Mouse (Mus musculus): ENCODE data around the gene Llph. TPM values are rescaled to one million over a fixed set of nuclear protein-coding genes. Genes with fewer than 3 reads are reported as not detected.

Gene Llph
- polyA plus RNA-seq, 1 experiment from 2014 or later, result 50.7 TPM

DNA sequence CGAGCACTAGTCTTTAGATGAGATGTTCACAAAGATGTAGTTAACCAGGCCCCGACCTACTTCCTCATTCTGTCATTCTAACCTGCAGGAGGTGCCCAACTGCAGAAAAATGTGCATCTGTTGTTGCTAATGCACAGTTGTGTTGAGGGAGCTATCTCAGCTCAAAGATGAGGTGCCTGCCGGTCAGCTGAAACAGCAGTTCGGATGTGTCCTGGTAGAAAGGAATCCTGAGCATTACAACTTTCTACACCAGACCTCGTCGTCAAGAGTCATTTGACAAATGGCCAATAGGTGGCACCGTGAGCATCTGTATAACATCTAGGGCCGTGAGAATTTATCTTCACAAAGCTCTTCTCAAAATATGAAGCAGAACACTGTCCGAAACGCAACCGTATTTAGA is 30.4 kb downstream of the Llph start:
- H3K4me2 ChIP-seq (replicated peaks), result no peak overlapping the region
- H3K9ac ChIP-seq, result no peak overlapping the region
- no peaks in the 10 kb centered on the region for H3K9me3 ChIP-seq
- H3K4me3 ChIP-seq, result no peak overlapping the region
- peak; percentile 55; the same call in 1 of the 2 replicates for ATAC-seq (ENCODE audit: low FRiP score, low read depth)
- H3K27me3 ChIP-seq, result no peaks in the 10 kb centered on the region
- H3K4me1 ChIP-seq, result peaks cover 44% of the 10 kb centered on the region
- no peaks in the 10 kb centered on the region for H3K36me3 ChIP-seq
- WGBS, result 19% methylated on average over 11 of the region's 11 CpGs
- no peak overlapping the region for H3K27ac ChIP-seq

DNA sequence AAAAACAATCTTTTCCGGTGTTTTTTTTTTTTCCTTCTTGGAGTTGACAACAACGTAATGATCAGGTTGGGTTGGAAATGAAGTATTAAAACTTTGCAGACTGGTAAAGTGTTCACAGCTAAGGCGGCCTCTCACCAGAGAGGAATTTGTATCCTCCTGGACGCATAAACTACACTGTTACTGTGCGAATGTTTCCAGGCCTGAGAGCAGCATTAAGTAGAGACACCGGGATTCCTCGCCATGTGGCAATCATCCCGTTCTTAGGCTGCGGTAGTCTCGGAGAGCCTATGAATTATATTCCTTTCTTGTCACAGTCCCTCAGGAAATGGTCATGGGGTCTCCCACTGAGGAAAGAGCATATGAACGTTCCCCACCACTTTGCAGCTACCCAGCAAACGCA is 40.9 kb downstream of the Llph start:
- no peak overlapping the region for H3K9ac ChIP-seq
- ATAC-seq (ENCODE audit: low FRiP score, low read depth), result no peak; the same call in 1 of the 2 replicates
- H3K4me1 ChIP-seq, result peaks cover 32% of the 10 kb centered on the region
- WGBS, result 41% methylated on average over 12 of the region's 12 CpGs
- no peak overlapping the region for H3K27ac ChIP-seq
- peaks cover 12% of the 10 kb centered on the region; the same call in 1 of the 2 replicates for H3K9me3 ChIP-seq
- H3K36me3 ChIP-seq, result no peaks in the 10 kb centered on the region
- H3K27me3 ChIP-seq, result no peaks in the 10 kb centered on the region
- H3K4me2 ChIP-seq (replicated peaks), result 0 out of 2 replicates have a peak overlapping the region, but pooled peaks have one; percentile 19
- H3K4me3 ChIP-seq, result no peak overlapping the region

DNA sequence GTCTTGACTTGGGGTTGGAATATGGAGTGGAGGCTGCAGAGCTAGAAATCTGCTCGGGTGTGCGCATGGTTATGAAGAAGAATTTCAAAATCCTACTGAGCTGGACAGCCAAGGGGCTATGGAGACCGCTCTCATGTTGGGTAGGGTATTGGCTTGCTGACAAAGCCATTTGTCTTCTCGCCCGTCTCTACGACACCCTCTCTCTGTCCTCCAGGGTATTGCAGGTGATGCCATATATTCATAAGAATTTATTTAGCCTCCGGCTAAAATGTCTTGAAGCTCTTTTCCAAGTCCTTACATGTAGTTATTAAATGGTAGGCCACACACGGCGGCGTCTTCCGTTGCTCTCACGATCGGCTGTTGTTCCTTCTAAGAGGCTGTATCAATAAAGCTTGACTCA is 43.1 kb downstream of the Llph start:
- H3K27me3 ChIP-seq, result no peaks in the 10 kb centered on the region
- no peak overlapping the region for H3K4me3 ChIP-seq
- 0 out of 2 replicates have a peak, but pooled peaks cover 3% of the 10 kb centered on the region for H3K9me3 ChIP-seq
- ATAC-seq (ENCODE audit: low FRiP score, low read depth), result no peak
- no peaks in the 10 kb centered on the region for H3K36me3 ChIP-seq
- H3K27ac ChIP-seq, result no peak overlapping the region
- peaks cover 52% of the 10 kb centered on the region for H3K4me1 ChIP-seq
- no peak overlapping the region for H3K4me2 ChIP-seq (replicated peaks)
- H3K9ac ChIP-seq, result no peak overlapping the region
- 95% methylated on average over 13 of the region's 13 CpGs for WGBS

- Histone ChIP-seq H3K27ac (0 out of 2 replicates have a peak overlapping the region, but pooled peaks have one; percentile 87), H3K9ac (no peak overlapping the region), H3K27me3 (no peaks in the 10 kb centered on the region), H3K4me3 (no peak overlapping the region), H3K9me3 (0 out of 2 replicates have a peak, but pooled peaks cover 3% of the 10 kb centered on the region), H3K4me2 (replicated peaks) (no peak overlapping the region), H3K4me1 (peaks cover 58% of the 10 kb centered on the region), H3K36me3 (no peaks in the 10 kb centered on the region)
- ATAC-seq (ENCODE audit: low FRiP score, low read depth), result no peak
- WGBS, result 78% methylated on average over 4 of the region's 4 CpGs
Measured at GRCm38 (mm10) chr10:120270777-120271176, 43.9 kb downstream of the Llph start.

DNA sequence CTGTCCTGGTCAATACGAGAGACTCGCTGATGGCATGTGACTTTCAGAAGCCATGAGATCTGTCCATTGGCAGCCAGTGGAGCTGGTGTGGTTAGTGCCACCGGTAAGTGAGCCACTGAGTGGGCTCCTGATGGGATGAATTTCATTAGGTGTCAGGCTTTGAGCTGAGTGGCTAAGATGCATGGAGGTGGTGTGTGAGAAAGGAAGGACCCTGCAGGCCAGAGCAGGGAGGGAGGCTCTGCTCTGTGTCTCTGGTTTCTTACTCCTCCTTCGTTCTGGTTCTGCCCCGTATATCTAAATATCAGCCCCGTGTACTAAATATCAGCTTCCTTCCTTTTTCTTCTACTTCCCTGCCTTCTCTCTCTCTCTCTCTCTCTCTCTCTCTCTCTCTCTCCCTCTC is 44.4 kb downstream of the Llph start:
- no peaks in the 10 kb centered on the region for H3K27me3 ChIP-seq
- ATAC-seq (ENCODE audit: low FRiP score, low read depth), result no peak
- H3K4me2 ChIP-seq (replicated peaks), result peak overlapping the region; percentile 58
- H3K4me1 ChIP-seq, result peaks cover 63% of the 10 kb centered on the region
- no peak overlapping the region for H3K4me3 ChIP-seq
- H3K9ac ChIP-seq, result no peak overlapping the region
- peak overlapping the region; percentile 87; the same call in 1 of the 2 replicates for H3K27ac ChIP-seq
- 62% methylated on average over 6 of the region's 6 CpGs for WGBS
- no peaks in the 10 kb centered on the region for H3K36me3 ChIP-seq
- 0 out of 2 replicates have a peak, but pooled peaks cover 3% of the 10 kb centered on the region for H3K9me3 ChIP-seq

DNA sequence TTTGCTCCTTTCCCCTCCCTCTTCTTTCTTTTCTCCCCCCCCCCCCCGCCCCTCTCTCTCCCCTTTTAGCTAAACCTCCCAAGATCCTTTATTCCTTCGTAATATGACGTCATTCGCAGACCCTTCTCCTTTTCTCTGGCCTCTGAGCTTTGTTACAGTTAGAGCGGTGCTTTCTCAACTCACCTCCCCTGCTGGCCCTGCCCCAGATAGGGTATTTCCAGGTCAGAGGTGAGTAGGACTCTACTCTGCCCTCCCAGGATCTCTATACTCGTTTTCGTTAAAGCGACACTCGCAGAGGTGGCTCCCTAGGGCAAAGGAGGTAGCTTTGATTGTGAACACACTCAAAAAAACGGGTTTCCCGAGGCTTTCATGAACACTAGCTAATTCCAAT is 45.0 kb downstream of the Llph start:
- Histone ChIP-seq H3K36me3 (no peaks in the 10 kb centered on the region), H3K9ac (peak overlapping the region; percentile 32; the same call in 1 of the 2 replicates), H3K9me3 (no peaks in the 10 kb centered on the region), H3K4me3 (peak overlapping the region; percentile 20), H3K4me2 (replicated peaks) (peak overlapping the region; percentile 58), H3K27ac (peak overlapping the region; percentile 87), H3K27me3 (no peaks in the 10 kb centered on the region), H3K4me1 (peaks cover 68% of the 10 kb centered on the region)
- 8% methylated on average over 10 of the region's 11 CpGs for WGBS
- no peak for ATAC-seq (ENCODE audit: low FRiP score, low read depth)

- H3K4me3 ChIP-seq, result peak overlapping the region; percentile 20
- peak overlapping the region; percentile 32; the same call in 1 of the 2 replicates for H3K9ac ChIP-seq
- no peaks in the 10 kb centered on the region for H3K36me3 ChIP-seq
- H3K9me3 ChIP-seq, result no peaks in the 10 kb centered on the region
- ATAC-seq (ENCODE audit: low FRiP score, low read depth), result peak; percentile 89
- peak overlapping the region; percentile 58 for H3K4me2 ChIP-seq (replicated peaks)
- 7% methylated on average over 19 of the region's 19 CpGs for whole genome bisulfite sequencing
- H3K4me1 ChIP-seq, result peaks cover 67% of the 10 kb centered on the region
- peak overlapping the region; percentile 87 for H3K27ac ChIP-seq
- no peaks in the 10 kb centered on the region for H3K27me3 ChIP-seq
Measured at GRCm38 (mm10) chr10:120272270-120272883, 45.5 kb downstream of the Llph start.

DNA sequence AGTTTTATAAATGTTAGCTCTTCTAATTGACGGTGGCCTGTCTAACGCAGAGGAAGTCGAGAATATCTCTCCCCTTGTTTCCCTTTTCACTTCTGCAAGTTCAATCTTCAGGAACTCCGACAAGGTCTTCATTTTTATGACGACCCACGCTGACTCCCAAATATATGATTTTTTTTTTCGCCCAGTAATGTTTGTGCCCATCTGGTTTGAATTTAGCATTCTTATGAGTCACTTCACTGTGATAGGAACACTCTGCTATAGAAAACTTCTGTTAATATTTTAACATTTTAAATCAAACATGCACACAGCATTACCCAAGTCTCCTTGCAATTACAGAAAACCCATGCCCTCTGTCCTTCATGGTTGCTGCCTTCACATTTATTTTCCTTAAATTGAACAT is 46.5 kb downstream of the Llph start:
- no peaks in the 10 kb centered on the region for H3K27me3 ChIP-seq
- no peak for ATAC-seq (ENCODE audit: low FRiP score, low read depth)
- no peaks in the 10 kb centered on the region for H3K9me3 ChIP-seq
- no peak overlapping the region for H3K4me3 ChIP-seq
- peak overlapping the region; percentile 58 for H3K4me2 ChIP-seq (replicated peaks)
- H3K36me3 ChIP-seq, result no peaks in the 10 kb centered on the region
- peaks cover 59% of the 10 kb centered on the region for H3K4me1 ChIP-seq
- WGBS, result 19% methylated on average over 7 of the region's 7 CpGs
- peak overlapping the region; percentile 87 for H3K27ac ChIP-seq
- no peak overlapping the region for H3K9ac ChIP-seq

DNA sequence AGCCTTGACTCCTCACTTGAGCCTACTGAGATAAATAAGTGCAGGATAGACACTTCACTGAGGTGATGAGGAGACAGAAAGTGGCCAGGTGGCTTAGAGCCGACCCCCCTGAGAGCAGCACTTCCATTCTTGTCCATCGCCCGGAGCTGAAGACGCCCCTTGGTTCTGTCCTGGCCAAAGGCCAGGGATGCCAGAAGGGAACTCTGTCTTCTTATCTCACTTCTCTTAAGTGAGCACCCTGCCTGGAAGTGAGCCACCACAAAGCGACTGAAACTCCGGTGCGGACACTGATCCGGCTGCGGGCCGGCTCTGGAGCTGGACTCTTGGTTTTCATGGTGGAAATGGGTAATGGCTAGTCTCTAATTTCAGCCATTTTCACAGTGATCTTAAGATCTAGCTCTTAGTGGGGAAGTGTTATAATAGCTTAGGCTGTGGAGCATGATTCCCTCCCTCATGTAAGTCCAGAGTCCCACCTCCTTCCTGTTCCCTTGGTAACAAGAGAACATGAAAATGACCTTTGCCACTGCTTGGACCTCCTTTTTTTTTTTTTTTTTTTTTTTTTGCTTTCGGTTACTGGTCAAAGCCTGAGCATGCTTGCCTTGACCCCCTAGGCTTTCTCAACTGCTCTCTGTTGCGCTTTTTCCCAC is 52.7 kb downstream of the Llph start:
- no peak overlapping the region for H3K4me3 ChIP-seq
- 75% methylated on average over 12 of the region's 12 CpGs for WGBS
- H3K9ac ChIP-seq, result no peak overlapping the region
- H3K9me3 ChIP-seq, result no peaks in the 10 kb centered on the region
- no peak overlapping the region for H3K27ac ChIP-seq
- H3K4me1 ChIP-seq, result peaks cover 37% of the 10 kb centered on the region
- H3K27me3 ChIP-seq, result no peaks in the 10 kb centered on the region
- no peaks in the 10 kb centered on the region for H3K36me3 ChIP-seq
- ATAC-seq (ENCODE audit: low FRiP score, low read depth), result no peak
- no peak overlapping the region for H3K4me2 ChIP-seq (replicated peaks)

DNA sequence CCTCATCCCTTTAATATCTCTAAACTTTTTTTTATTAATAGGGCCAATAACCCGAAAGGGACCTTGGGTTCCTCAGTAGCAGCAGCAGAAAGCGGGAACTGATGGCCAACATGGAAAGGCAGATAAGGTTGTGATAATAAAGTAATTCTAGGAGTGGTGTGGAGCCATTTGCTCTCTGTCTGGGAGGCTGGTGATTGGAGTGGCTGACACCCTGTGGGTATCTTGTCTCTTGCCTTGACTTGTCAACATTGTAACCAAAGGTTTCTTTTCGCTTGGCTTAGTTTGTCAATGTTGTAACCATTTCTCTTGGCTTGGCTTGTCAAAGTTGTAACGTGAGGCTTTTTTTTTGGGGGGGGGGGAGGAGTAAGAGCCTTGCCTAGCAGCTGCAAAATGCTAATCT is 53.5 kb downstream of the Llph start:
- no peaks in the 10 kb centered on the region for H3K27me3 ChIP-seq
- H3K4me3 ChIP-seq, result no peak overlapping the region
- H3K36me3 ChIP-seq, result no peaks in the 10 kb centered on the region
- no peak for ATAC-seq (ENCODE audit: low FRiP score, low read depth)
- no peak overlapping the region for H3K27ac ChIP-seq
- H3K4me2 ChIP-seq (replicated peaks), result no peak overlapping the region
- no peaks in the 10 kb centered on the region for H3K9me3 ChIP-seq
- 60% methylated on average over 4 of the region's 4 CpGs for WGBS
- H3K4me1 ChIP-seq, result peaks cover 36% of the 10 kb centered on the region
- no peak overlapping the region for H3K9ac ChIP-seq

DNA sequence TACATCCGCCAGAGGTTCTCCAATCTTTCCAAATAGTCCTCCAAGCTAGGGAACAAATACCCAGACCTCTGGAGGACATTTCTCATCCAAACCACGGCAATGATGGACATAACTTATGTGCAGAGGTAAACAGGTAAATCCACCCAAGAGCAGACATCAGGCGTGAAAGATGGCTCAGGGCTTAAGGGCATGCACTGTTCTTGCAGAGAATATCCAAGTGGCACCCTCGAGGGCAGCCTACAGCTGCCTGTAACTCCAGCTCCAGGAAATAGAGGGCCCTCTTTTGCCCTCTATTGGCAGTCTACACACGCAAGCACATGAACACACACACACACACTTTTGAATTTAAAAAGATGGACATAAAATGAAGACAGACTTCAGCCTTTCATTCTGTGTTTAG is 54.8 kb downstream of the Llph start:
- no peaks in the 10 kb centered on the region for H3K27me3 ChIP-seq
- H3K9ac ChIP-seq, result no peak overlapping the region
- H3K4me2 ChIP-seq (replicated peaks), result no peak overlapping the region
- WGBS, result 87% methylated on average over 5 of the region's 5 CpGs
- H3K9me3 ChIP-seq, result no peaks in the 10 kb centered on the region
- H3K4me1 ChIP-seq, result peaks cover 28% of the 10 kb centered on the region
- no peak for ATAC-seq (ENCODE audit: low FRiP score, low read depth)
- H3K27ac ChIP-seq, result no peak overlapping the region
- no peaks in the 10 kb centered on the region for H3K36me3 ChIP-seq
- no peak overlapping the region for H3K4me3 ChIP-seq

All from limb, embryonic 13.5 days (tissue).